Mouse (Mus musculus) neural tube, embryonic 15.5 days (tissue): ENCODE data around the gene Mob2. TPM values are rescaled to one million over a fixed set of nuclear protein-coding genes. Genes with fewer than 3 reads are reported as not detected.

ENCODE experiments used
- ATAC-seq: fragments of 200-750 bp; cut with Nextera tagmentation; 2 replicates; pipeline ENCODE4 v1.8.0; 2017; ENCODE audit warnings: mild to moderate bottlenecking, moderate TSS enrichment, moderate library complexity; ENCODE audit not compliant: low FRiP score
- H3K27ac ChIP-seq: fragments of 300-500 bp; sonication (generic); replicated peaks from 2 replicates; pipeline ENCODE4 v1.5.1; 2015; ENCODE audit warnings: mild to moderate bottlenecking, inconsistent platforms
- H3K27me3 ChIP-seq: fragments of 300-500 bp; sonication (generic); replicated peaks from 2 replicates; pipeline ENCODE4 v1.6.1; 2015; ENCODE audit warnings: inconsistent platforms
- H3K36me3 ChIP-seq: fragments of 300-500 bp; sonication (generic); 2 replicates; pipeline ENCODE4 v1.6.1; 2015; ENCODE audit warnings: inconsistent platforms
- H3K4me1 ChIP-seq: fragments of 300-500 bp; sonication (generic); 2 replicates; pipeline ENCODE4 v1.6.1; 2015; ENCODE audit warnings: inconsistent platforms
- H3K4me2 ChIP-seq: fragments of 300-500 bp; sonication (generic); 2 replicates; pipeline ENCODE4 v1.6.1; 2015; ENCODE audit warnings: inconsistent platforms, mild to moderate bottlenecking, moderate library complexity
- H3K4me3 ChIP-seq: fragments of 300-500 bp; sonication (generic); replicated peaks from 2 replicates; pipeline ENCODE4 v1.5.1; 2015; ENCODE audit warnings: mild to moderate bottlenecking, inconsistent platforms
- H3K9ac ChIP-seq: fragments of 300-500 bp; sonication (generic); replicated peaks from 2 replicates; pipeline ENCODE4 v1.6.1; 2015; ENCODE audit warnings: mild to moderate bottlenecking, inconsistent platforms
- H3K9me3 ChIP-seq: fragments of 300-500 bp; sonication (generic); replicated peaks from 2 replicates; pipeline ENCODE4 v1.6.1; 2016; ENCODE audit warnings: inconsistent platforms
- WGBS: fragments of 180-500 bp; shearing (Covaris S2); methylation state at CpG from one replicate; pipeline ENCODE4 v1.1.7; 2015; ENCODE audit warnings: mixed read lengths; 5-methylcytosine and 5-hydroxymethylcytosine counted together
- polyA plus RNA-seq: library from polyadenylated mRNA; unstranded; fragments of >200 nt; fragmentation: Nextera tagmentation; extraction: Ambion mirVana; gene quantifications from 2 replicates; pipeline ENCODE4 v1.2.1, GENCODE M21; 2015

Gene Mob2
- polyA plus RNA-seq, 1 experiment from 2014 or later = 51.2 TPM

DNA sequence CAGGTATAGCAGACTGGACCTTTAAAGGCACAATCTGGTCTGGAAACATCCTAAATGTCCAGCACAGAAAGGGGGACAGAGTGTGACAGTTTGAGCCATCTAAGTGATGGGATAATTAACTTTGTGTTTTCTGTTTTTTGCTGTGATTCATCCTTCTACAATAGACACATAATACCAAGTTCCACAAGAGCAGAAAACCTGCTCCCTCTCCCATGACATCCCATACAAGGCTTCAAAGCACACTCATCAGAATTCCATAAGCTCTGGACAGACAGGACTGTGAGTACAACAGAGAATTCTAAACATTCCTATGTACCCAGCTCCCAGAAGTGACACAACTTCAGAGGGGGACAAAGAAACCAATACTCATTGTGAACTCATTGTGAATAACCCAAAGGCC is 10.3 kb downstream of the Mob2 start:
- no peak overlapping the region for H3K4me2 ChIP-seq
- H3K4me3 ChIP-seq = no peak overlapping the region

GRCm38 (mm10) chr7:142045932-142046331 is 14.9 kb downstream of the Mob2 start:
- Histone ChIP-seq H3K9me3 (no peaks in the 10 kb centered on the region), H3K4me1 (no peaks in the 10 kb centered on the region), H3K27ac (no peak overlapping the region), H3K27me3 (no peaks in the 10 kb centered on the region), H3K4me2 (no peak overlapping the region), H3K4me3 (no peak overlapping the region), H3K9ac (no peak overlapping the region), H3K36me3 (no peaks in the 10 kb centered on the region)
- 31% methylated on average over 1 of the region's 1 CpGs for WGBS
- ATAC-seq = no peak

More for the DNA sequence above, 10.3 kb downstream of the Mob2 start:
- Histone ChIP-seq H3K9me3 (no peaks in the 10 kb centered on the region), H3K9ac (no peak overlapping the region), H3K4me1 (no peaks in the 10 kb centered on the region), H3K27ac (no peak overlapping the region), H3K27me3 (no peaks in the 10 kb centered on the region), H3K36me3 (0 out of 2 replicates have a peak, but pooled peaks cover 4% of the 10 kb centered on the region)
- ATAC-seq = no peak

- Histone ChIP-seq H3K36me3 (no peaks in the 10 kb centered on the region), H3K27ac (no peak overlapping the region), H3K4me3 (no peak overlapping the region), H3K9me3 (no peaks in the 10 kb centered on the region), H3K4me2 (no peak overlapping the region), H3K9ac (no peak overlapping the region), H3K4me1 (no peaks in the 10 kb centered on the region), H3K27me3 (no peaks in the 10 kb centered on the region)
- WGBS = 8% methylated on average over 2 of the region's 2 CpGs
- no peak for ATAC-seq
These were observed 15.5 kb downstream of the Mob2 start for GRCm38 (mm10) chr7:142045344-142045743.

DNA sequence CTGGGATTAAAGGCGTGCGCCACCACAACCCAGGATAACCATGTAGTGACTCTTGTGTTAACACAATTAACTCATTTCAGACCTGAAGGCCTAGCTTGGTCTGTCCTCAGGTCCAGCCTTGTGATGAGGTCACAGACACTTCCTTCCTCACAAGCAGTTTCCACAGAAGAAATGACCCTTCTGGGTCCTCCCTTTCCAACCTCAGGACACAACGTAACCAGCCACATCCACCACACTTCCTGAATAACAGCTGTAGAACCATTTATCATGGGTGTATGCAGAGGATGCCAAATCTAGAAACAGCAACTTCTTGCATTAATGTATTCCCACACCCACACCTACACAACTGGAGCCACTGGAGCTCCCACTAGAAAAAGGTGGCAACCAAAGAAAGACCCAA is 20.1 kb downstream of the Mob2 start:
- no peaks in the 10 kb centered on the region for H3K9me3 ChIP-seq
- H3K4me3 ChIP-seq = no peak overlapping the region
- H3K9ac ChIP-seq = no peak overlapping the region
- 93% methylated on average over 3 of the region's 3 CpGs for WGBS
- no peak overlapping the region for H3K27ac ChIP-seq
- no peaks in the 10 kb centered on the region for H3K4me1 ChIP-seq
- H3K27me3 ChIP-seq = no peaks in the 10 kb centered on the region
- no peaks in the 10 kb centered on the region for H3K36me3 ChIP-seq
- H3K4me2 ChIP-seq = no peak overlapping the region
- ATAC-seq = no peak

GRCm38 (mm10) chr7:142037553-142038170 is 23.2 kb downstream of the Mob2 start:
- H3K4me1 ChIP-seq = 0 out of 2 replicates have a peak, but pooled peaks cover 3% of the 10 kb centered on the region
- H3K4me3 ChIP-seq = no peak overlapping the region
- no peak overlapping the region for H3K4me2 ChIP-seq
- H3K27me3 ChIP-seq = no peaks in the 10 kb centered on the region
- no peak; the same call in 1 of the 2 replicates for ATAC-seq
- H3K36me3 ChIP-seq = no peaks in the 10 kb centered on the region
- H3K9ac ChIP-seq = no peak overlapping the region
- H3K9me3 ChIP-seq = no peaks in the 10 kb centered on the region
- 74% methylated on average over 4 of the region's 4 CpGs for WGBS
- H3K27ac ChIP-seq = no peak overlapping the region

GRCm38 (mm10) chr7:142035048-142035811 is 25.6 kb downstream of the Mob2 start:
- no peak overlapping the region for H3K4me2 ChIP-seq
- H3K36me3 ChIP-seq = no peaks in the 10 kb centered on the region
- H3K27me3 ChIP-seq = no peaks in the 10 kb centered on the region
- H3K9ac ChIP-seq = no peak overlapping the region
- WGBS = 73% methylated on average over 2 of the region's 2 CpGs
- 0 out of 2 replicates have a peak, but pooled peaks cover 3% of the 10 kb centered on the region for H3K4me1 ChIP-seq
- no peak for ATAC-seq
- H3K9me3 ChIP-seq = no peaks in the 10 kb centered on the region
- H3K4me3 ChIP-seq = no peak overlapping the region
- no peak overlapping the region for H3K27ac ChIP-seq

- WGBS = 70% methylated on average over 2 of the region's 2 CpGs
- Histone ChIP-seq H3K27me3 (no peaks in the 10 kb centered on the region), H3K9me3 (no peaks in the 10 kb centered on the region), H3K36me3 (no peaks in the 10 kb centered on the region), H3K4me3 (no peak overlapping the region), H3K4me2 (no peak overlapping the region), H3K4me1 (0 out of 2 replicates have a peak, but pooled peaks cover 3% of the 10 kb centered on the region), H3K27ac (no peak overlapping the region), H3K9ac (no peak overlapping the region)
- no peak for ATAC-seq
These were observed 26.7 kb downstream of the Mob2 start for GRCm38 (mm10) chr7:142034198-142034597.

DNA sequence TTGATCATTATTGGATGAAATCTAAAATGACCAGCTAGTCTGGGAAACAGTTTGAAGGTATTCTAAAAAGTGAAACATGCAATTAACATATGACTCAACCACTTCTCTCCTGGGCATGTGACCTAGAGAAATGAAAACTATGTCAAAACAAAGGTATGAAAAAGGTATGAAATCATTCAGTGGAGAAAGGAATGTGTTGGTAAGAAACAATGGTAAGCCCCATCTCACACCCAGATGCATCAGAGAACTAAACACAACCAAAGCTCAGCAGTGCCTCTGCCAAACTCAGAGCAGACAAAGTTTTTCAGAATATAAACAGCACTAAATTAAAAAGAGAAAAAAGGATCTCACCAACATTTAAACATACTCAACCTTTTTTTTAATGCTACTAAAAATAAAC is 30.8 kb downstream of the Mob2 start:
- no peak for ATAC-seq
- peaks cover 18% of the 10 kb centered on the region for H3K4me1 ChIP-seq
- no peak overlapping the region for H3K4me2 ChIP-seq
- no peak overlapping the region for H3K27ac ChIP-seq
- H3K9me3 ChIP-seq = no peaks in the 10 kb centered on the region
- H3K4me3 ChIP-seq = no peak overlapping the region
- no peaks in the 10 kb centered on the region for H3K36me3 ChIP-seq
- no peak overlapping the region for H3K9ac ChIP-seq
- H3K27me3 ChIP-seq = no peaks in the 10 kb centered on the region

- no peak overlapping the region for H3K4me3 ChIP-seq
- H3K9ac ChIP-seq = no peak overlapping the region
- H3K4me2 ChIP-seq = no peak overlapping the region
- H3K4me1 ChIP-seq = peaks cover 21% of the 10 kb centered on the region
- ATAC-seq = no peak
- no peaks in the 10 kb centered on the region for H3K27me3 ChIP-seq
- no peaks in the 10 kb centered on the region for H3K9me3 ChIP-seq
- WGBS = 74% methylated on average over 4 of the region's 4 CpGs
- H3K36me3 ChIP-seq = no peaks in the 10 kb centered on the region
- H3K27ac ChIP-seq = no peak overlapping the region
These were observed 34.9 kb downstream of the Mob2 start for GRCm38 (mm10) chr7:142025926-142026325.

GRCm38 (mm10) chr7:142025196-142025595 is 35.7 kb downstream of the Mob2 start:
- Histone ChIP-seq H3K36me3 (no peaks in the 10 kb centered on the region), H3K27ac (no peak overlapping the region; the same call in 1 of the 2 replicates), H3K4me1 (peaks cover 21% of the 10 kb centered on the region), H3K9ac (no peak overlapping the region), H3K4me3 (no peak overlapping the region), H3K9me3 (no peaks in the 10 kb centered on the region), H3K27me3 (no peaks in the 10 kb centered on the region), H3K4me2 (no peak overlapping the region)
- 51% methylated on average over 2 of the region's 2 CpGs for WGBS
- ATAC-seq = no peak

- no peaks in the 10 kb centered on the region for H3K27me3 ChIP-seq
- 58% methylated on average over 3 of the region's 3 CpGs for WGBS
- H3K36me3 ChIP-seq = peaks cover 3% of the 10 kb centered on the region; the same call in 1 of the 2 replicates
- peaks cover 16% of the 10 kb centered on the region for H3K4me1 ChIP-seq
- no peak overlapping the region for H3K4me2 ChIP-seq
- no peaks in the 10 kb centered on the region for H3K9me3 ChIP-seq
- no peak overlapping the region for H3K27ac ChIP-seq
- ATAC-seq = no peak
- no peak overlapping the region for H3K4me3 ChIP-seq
- H3K9ac ChIP-seq = no peak overlapping the region
These were observed 40.0 kb downstream of the Mob2 start for GRCm38 (mm10) chr7:142020827-142021226.

GRCm38 (mm10) chr7:142019699-142020098 is 41.2 kb downstream of the Mob2 start:
- Histone ChIP-seq H3K27ac (no peak overlapping the region), H3K4me2 (no peak overlapping the region), H3K9ac (no peak overlapping the region), H3K4me3 (no peak overlapping the region), H3K9me3 (no peaks in the 10 kb centered on the region), H3K27me3 (no peaks in the 10 kb centered on the region), H3K4me1 (0 out of 2 replicates have a peak, but pooled peaks cover 5% of the 10 kb centered on the region), H3K36me3 (peaks cover 8% of the 10 kb centered on the region; the same call in 1 of the 2 replicates)
- ATAC-seq = no peak
- 57% methylated on average over 2 of the region's 2 CpGs for WGBS
